Mouse (Mus musculus) induced T-regulatory cell, adult 2 months (primary cell): ENCODE measurements around the gene Olfr1076.
"Not testable (repeated sequence)": the region's sequence is repeated elsewhere in the genome, so short reads cannot be mapped to it uniquely, and the experiment has no call there.

Experiments used
- DNase-seq: peaks from one replicate; pipeline ENCODE4 v3.0.0-alpha.2; 2012; ENCODE audit warnings: low read depth

The Olfr1076 gene

GRCm38 (mm10) chr2:86508161-86508560 is at the start of gene Olfr1076:
Olfr1076 (plus strand) TSS chr2:86508461.
- DNase-seq = no peak

GRCm38 (mm10) chr2:86460434-86460833 is 47.8 kb upstream of the Olfr1076 start:
- no peak for DNase-seq

- peak; percentile 33 for DNase-seq
Observed at GRCm38 (mm10) chr2:86464442-86465109, 43.7 kb upstream of the Olfr1076 start.

GRCm38 (mm10) chr2:86487286-86487685 is 21.0 kb upstream of the Olfr1076 start, which contains the start of gene Olfr228:
Olfr228 (minus strand) TSS chr2:86487386.
- no peak for DNase-seq

GRCm38 (mm10) chr2:86530991-86531390 is 22.7 kb downstream of the Olfr1076 start:
- no peak for DNase-seq

GRCm38 (mm10) chr2:86542380-86542779 is 34.1 kb downstream of the Olfr1076 start, which contains the start of gene Olfr1079:
Olfr1079 (minus strand) TSS chr2:86542480.
- no peak for DNase-seq

GRCm38 (mm10) chr2:86558135-86558534 is 49.9 kb downstream of the Olfr1076 start, which contains the start of gene Olfr1080:
Olfr1080 (minus strand) TSS chr2:86558235.
- DNase-seq = not testable (repeated sequence)
